Mouse (Mus musculus): ENCODE measurements around the gene Chp1.
"Not testable (repeated sequence)": the region's sequence is repeated elsewhere in the genome, so short reads cannot be mapped to it uniquely, and the experiment has no call there.

Chp1 gene

GRCm38 (mm10) chr2:119565284-119565683 is 17.8 kb downstream of the Chp1 start:
- DNase-seq (ENCODE audit: low read depth, low spot score), result no peak

- DNase-seq (ENCODE audit: low read depth, low spot score), result no peak
These were observed 18.8 kb downstream of the Chp1 start for GRCm38 (mm10) chr2:119566182-119566855.

GRCm38 (mm10) chr2:119572471-119572870 is 25.0 kb downstream of the Chp1 start:
- DNase-seq (ENCODE audit: low read depth, low spot score), result no peak

- DNase-seq (ENCODE audit: low read depth, low spot score), result no peak
These were observed 34.1 kb downstream of the Chp1 start for GRCm38 (mm10) chr2:119581571-119581970.

GRCm38 (mm10) chr2:119583439-119583838 is 35.9 kb downstream of the Chp1 start:
- DNase-seq (ENCODE audit: low read depth, low spot score), result no peak

GRCm38 (mm10) chr2:119584282-119584681 is 36.8 kb downstream of the Chp1 start:
- DNase-seq (ENCODE audit: low read depth, low spot score), result no peak

GRCm38 (mm10) chr2:119587383-119587782 is 39.9 kb downstream of the Chp1 start:
- no peak for DNase-seq (ENCODE audit: low read depth, low spot score)

- no peak for DNase-seq (ENCODE audit: low read depth, low spot score)
These were observed 43.8 kb downstream of the Chp1 start for GRCm38 (mm10) chr2:119591247-119591646.

GRCm38 (mm10) chr2:119593765-119594112 is 46.2 kb downstream of the Chp1 start:
- no peak for DNase-seq (ENCODE audit: low read depth, low spot score)

GRCm38 (mm10) chr2:119594113-119594981 is 46.9 kb downstream of the Chp1 start:
- DNase-seq (ENCODE audit: low read depth, low spot score), result peak; percentile 94

- no peak for DNase-seq (ENCODE audit: low read depth, low spot score)
These were observed 47.8 kb downstream of the Chp1 start for GRCm38 (mm10) chr2:119595308-119595707.

GRCm38 (mm10) chr2:119596781-119597330 is 49.4 kb downstream of the Chp1 start:
- no peak for DNase-seq (ENCODE audit: low read depth, low spot score)

GRCm38 (mm10) chr2:119601027-119601426 is 53.5 kb downstream of the Chp1 start:
- DNase-seq (ENCODE audit: low read depth, low spot score), result no peak

GRCm38 (mm10) chr2:119601575-119601974 is 54.1 kb downstream of the Chp1 start:
- DNase-seq (ENCODE audit: low read depth, low spot score), result not testable (repeated sequence)

GRCm38 (mm10) chr2:119602488-119602887 is 55.0 kb downstream of the Chp1 start:
- DNase-seq (ENCODE audit: low read depth, low spot score), result no peak

- no peak for DNase-seq (ENCODE audit: low read depth, low spot score)
These were observed 56.4 kb downstream of the Chp1 start for GRCm38 (mm10) chr2:119603909-119604308.

GRCm38 (mm10) chr2:119605361-119605973 is 58.0 kb downstream of the Chp1 start:
- no peak for DNase-seq (ENCODE audit: low read depth, low spot score)

GRCm38 (mm10) chr2:119607023-119607422 is 59.5 kb downstream of the Chp1 start:
- no peak for DNase-seq (ENCODE audit: low read depth, low spot score)

- DNase-seq (ENCODE audit: low read depth, low spot score), result no peak
These were observed 70.3 kb downstream of the Chp1 start for GRCm38 (mm10) chr2:119617841-119618198.

- DNase-seq (ENCODE audit: low read depth, low spot score), result peak; percentile 96
These were observed 70.9 kb downstream of the Chp1 start, which contains the start of the genes Nusap1 and Oip5 for GRCm38 (mm10) chr2:119618199-119618982. Gene Nusap1 (plus strand): TSS chr2:119618298. Gene Oip5 (minus strand): TSS chr2:119618469.

GRCm38 (mm10) chr2:119619002-119619401 is 71.5 kb downstream of the Chp1 start:
- not testable (repeated sequence) for DNase-seq (ENCODE audit: low read depth, low spot score)

All from brain, embryonic 18.5 days (tissue).